Mouse (Mus musculus): ENCODE data around the gene Actn2. TPM values are rescaled to one million over a fixed set of nuclear protein-coding genes. Genes with fewer than 3 reads are reported as not detected.

Gene Actn2
- polyA plus RNA-seq, 1 experiment from 2014 or later = 199 TPM

DNA sequence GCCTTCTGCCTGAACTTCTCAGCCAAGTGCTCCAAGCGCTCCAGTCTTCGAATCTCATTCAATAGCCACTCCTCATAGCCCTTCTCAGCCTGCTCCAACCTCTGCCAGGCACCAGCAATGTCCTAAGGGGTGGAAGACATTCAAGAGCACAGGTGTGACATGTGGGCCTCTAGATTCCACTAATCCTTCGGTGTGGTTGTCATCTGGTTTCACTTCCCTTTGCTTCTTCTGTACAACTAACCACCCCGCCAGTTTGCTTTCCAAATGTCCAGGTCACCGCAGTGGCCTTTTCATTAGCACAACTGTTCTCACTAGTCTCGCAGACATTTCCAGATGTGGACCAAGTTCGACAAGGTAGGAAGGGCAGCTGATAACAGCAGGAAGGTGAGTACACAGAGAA lies 49.9 kb downstream of the Actn2 start:
- 84% methylated on average over 7 of the region's 7 CpGs for WGBS
- ATAC-seq (ENCODE audit: insufficient number of reproducible peaks, low FRiP score, low TSS enrichment, low read depth) = no peak

GRCm38 (mm10) chr13:12284528-12284927 lies 56.0 kb downstream of the Actn2 start:
- H3K36me3 ChIP-seq = no peaks in the 10 kb centered on the region
- H3K4me2 ChIP-seq (replicated peaks) = no peak overlapping the region
- WGBS = 88% methylated on average over 11 of the region's 11 CpGs
- H3K27ac ChIP-seq (replicated peaks) = no peak overlapping the region
- no peak for ATAC-seq (ENCODE audit: insufficient number of reproducible peaks, low FRiP score, low TSS enrichment, low read depth)
- no peak overlapping the region for H3K9ac ChIP-seq
- no peak overlapping the region for H3K4me3 ChIP-seq (replicated peaks)
- no peaks in the 10 kb centered on the region for H3K4me1 ChIP-seq
- H3K27me3 ChIP-seq = no peaks in the 10 kb centered on the region
- no peaks in the 10 kb centered on the region for H3K9me3 ChIP-seq (replicated peaks)

More for the DNA sequence above, 49.9 kb downstream of the Actn2 start:
- H3K9ac ChIP-seq = no peak overlapping the region
- H3K4me1 ChIP-seq = no peaks in the 10 kb centered on the region
- H3K9me3 ChIP-seq (replicated peaks) = no peaks in the 10 kb centered on the region
- no peak overlapping the region for H3K4me2 ChIP-seq (replicated peaks)
- no peak overlapping the region for H3K4me3 ChIP-seq (replicated peaks)
- H3K36me3 ChIP-seq = no peaks in the 10 kb centered on the region
- no peaks in the 10 kb centered on the region for H3K27me3 ChIP-seq
- no peak overlapping the region for H3K27ac ChIP-seq (replicated peaks)

- Histone ChIP-seq H3K9me3 (replicated peaks) (no peaks in the 10 kb centered on the region), H3K27ac (replicated peaks) (no peak overlapping the region), H3K4me3 (replicated peaks) (no peak overlapping the region), H3K9ac (no peak overlapping the region), H3K4me1 (no peaks in the 10 kb centered on the region), H3K27me3 (no peaks in the 10 kb centered on the region), H3K4me2 (replicated peaks) (no peak overlapping the region), H3K36me3 (no peaks in the 10 kb centered on the region)
- WGBS = 86% methylated on average over 3 of the region's 3 CpGs
- no peak for ATAC-seq (ENCODE audit: insufficient number of reproducible peaks, low FRiP score, low TSS enrichment, low read depth)
These were observed 56.7 kb downstream of the Actn2 start for GRCm38 (mm10) chr13:12283826-12284225.

- H3K27me3 ChIP-seq = no peaks in the 10 kb centered on the region
- H3K27ac ChIP-seq (replicated peaks) = no peak overlapping the region
- no peak for ATAC-seq (ENCODE audit: insufficient number of reproducible peaks, low FRiP score, low TSS enrichment, low read depth)
- WGBS = 75% methylated on average over 6 of the region's 6 CpGs
- no peaks in the 10 kb centered on the region for H3K4me1 ChIP-seq
- no peaks in the 10 kb centered on the region for H3K9me3 ChIP-seq (replicated peaks)
- no peak overlapping the region for H3K4me2 ChIP-seq (replicated peaks)
- no peak overlapping the region for H3K4me3 ChIP-seq (replicated peaks)
- no peak overlapping the region for H3K9ac ChIP-seq
- H3K36me3 ChIP-seq = no peaks in the 10 kb centered on the region
These were observed 65.8 kb downstream of the Actn2 start for GRCm38 (mm10) chr13:12274721-12275120.

- no peak overlapping the region for H3K4me3 ChIP-seq (replicated peaks)
- H3K4me1 ChIP-seq = no peaks in the 10 kb centered on the region
- H3K4me2 ChIP-seq (replicated peaks) = no peak overlapping the region
- no peak overlapping the region for H3K27ac ChIP-seq (replicated peaks)
- no peaks in the 10 kb centered on the region for H3K9me3 ChIP-seq (replicated peaks)
- H3K9ac ChIP-seq = no peak overlapping the region
- ATAC-seq (ENCODE audit: insufficient number of reproducible peaks, low FRiP score, low TSS enrichment, low read depth) = no peak
- no peaks in the 10 kb centered on the region for H3K27me3 ChIP-seq
- WGBS = 70% methylated on average over 4 of the region's 4 CpGs
- no peaks in the 10 kb centered on the region for H3K36me3 ChIP-seq
These were observed 66.3 kb downstream of the Actn2 start for GRCm38 (mm10) chr13:12274220-12274619.

DNA sequence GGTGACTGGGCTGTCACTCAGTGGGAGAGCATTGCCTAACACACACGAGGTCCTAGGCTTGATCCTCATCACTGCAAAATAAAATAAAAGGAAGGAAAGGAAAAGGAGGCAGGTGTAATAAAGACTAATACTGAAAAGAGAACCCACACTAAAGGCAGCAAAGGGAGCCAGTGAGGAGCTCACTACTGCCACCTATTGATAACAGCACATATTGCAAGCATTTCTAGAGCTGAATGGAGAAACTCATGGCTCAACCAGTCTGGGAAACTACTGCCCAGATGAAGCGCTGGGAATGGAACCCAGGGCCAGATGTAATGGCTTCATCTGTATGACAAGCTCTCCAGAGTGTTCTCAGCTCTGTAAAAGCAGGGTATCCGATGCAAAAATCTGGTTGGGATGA lies 67.6 kb downstream of the Actn2 start:
- no peaks in the 10 kb centered on the region for H3K4me1 ChIP-seq
- no peaks in the 10 kb centered on the region for H3K27me3 ChIP-seq
- 53% methylated on average over 3 of the region's 3 CpGs for WGBS
- H3K27ac ChIP-seq (replicated peaks) = no peak overlapping the region
- no peak overlapping the region for H3K4me2 ChIP-seq (replicated peaks)
- no peak for ATAC-seq (ENCODE audit: insufficient number of reproducible peaks, low FRiP score, low TSS enrichment, low read depth)
- H3K9me3 ChIP-seq (replicated peaks) = no peaks in the 10 kb centered on the region
- H3K36me3 ChIP-seq = no peaks in the 10 kb centered on the region
- H3K9ac ChIP-seq = no peak overlapping the region
- no peak overlapping the region for H3K4me3 ChIP-seq (replicated peaks)

DNA sequence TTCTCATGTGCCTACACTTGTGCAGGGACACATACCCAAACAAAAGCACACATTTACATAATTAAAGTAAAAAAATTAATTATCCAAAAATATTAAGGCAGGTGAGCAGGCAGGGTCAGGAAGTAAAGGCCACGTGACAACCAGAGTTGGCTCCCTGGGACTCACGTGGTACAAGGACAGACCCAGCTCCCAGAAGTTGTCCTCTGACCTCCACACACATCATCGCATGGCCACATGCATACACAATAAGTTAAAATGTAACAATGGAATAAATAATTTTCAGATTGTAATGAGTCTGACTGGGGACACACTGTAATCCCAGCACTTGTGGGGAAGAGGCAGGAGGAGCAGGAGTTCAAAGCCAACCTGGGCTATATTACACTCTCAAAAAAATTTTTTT lies 72.6 kb downstream of the Actn2 start:
- H3K27me3 ChIP-seq = no peaks in the 10 kb centered on the region
- H3K4me3 ChIP-seq (replicated peaks) = no peak overlapping the region
- WGBS = 86% methylated on average over 3 of the region's 3 CpGs
- ATAC-seq (ENCODE audit: insufficient number of reproducible peaks, low FRiP score, low TSS enrichment, low read depth) = no peak
- H3K4me1 ChIP-seq = no peaks in the 10 kb centered on the region
- no peak overlapping the region for H3K27ac ChIP-seq (replicated peaks)
- no peaks in the 10 kb centered on the region for H3K36me3 ChIP-seq
- no peak overlapping the region for H3K9ac ChIP-seq
- H3K9me3 ChIP-seq (replicated peaks) = no peaks in the 10 kb centered on the region
- H3K4me2 ChIP-seq (replicated peaks) = no peak overlapping the region

DNA sequence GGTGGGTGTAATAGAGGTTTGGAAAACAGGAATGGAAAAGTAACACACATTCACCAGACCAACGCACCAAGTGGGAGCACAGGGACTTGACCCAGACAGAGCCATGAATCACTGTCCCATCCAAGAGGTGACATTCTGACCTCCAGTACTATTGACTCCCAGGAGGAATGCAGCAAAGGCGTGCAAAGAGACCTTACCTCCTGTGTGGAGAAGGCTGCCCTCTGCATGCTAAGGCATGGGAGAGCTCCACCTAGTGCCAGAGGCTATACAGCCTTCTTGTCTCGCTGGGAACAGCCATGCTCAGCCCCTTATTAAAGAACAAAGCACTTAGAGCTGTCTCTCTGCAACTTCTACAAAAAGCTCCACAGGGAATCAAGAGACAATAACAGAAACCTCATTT lies 73.5 kb downstream of the Actn2 start:
- WGBS = 44% methylated on average over 3 of the region's 3 CpGs
- ATAC-seq (ENCODE audit: insufficient number of reproducible peaks, low FRiP score, low TSS enrichment, low read depth) = no peak
- H3K27me3 ChIP-seq = no peaks in the 10 kb centered on the region

GRCm38 (mm10) chr13:12263996-12264395 lies 76.6 kb downstream of the Actn2 start:
- ATAC-seq (ENCODE audit: insufficient number of reproducible peaks, low FRiP score, low TSS enrichment, low read depth) = no peak
- Histone ChIP-seq H3K9me3 (replicated peaks) (no peaks in the 10 kb centered on the region), H3K4me1 (no peaks in the 10 kb centered on the region), H3K9ac (no peak overlapping the region), H3K36me3 (no peaks in the 10 kb centered on the region), H3K27me3 (no peaks in the 10 kb centered on the region), H3K4me3 (replicated peaks) (no peak overlapping the region), H3K4me2 (replicated peaks) (no peak overlapping the region), H3K27ac (replicated peaks) (no peak overlapping the region)
- 72% methylated on average over 6 of the region's 6 CpGs for WGBS

More for the DNA sequence above, 73.5 kb downstream of the Actn2 start:
- no peaks in the 10 kb centered on the region for H3K36me3 ChIP-seq
- no peak overlapping the region for H3K4me3 ChIP-seq (replicated peaks)
- H3K9ac ChIP-seq = no peak overlapping the region
- no peak overlapping the region for H3K4me2 ChIP-seq (replicated peaks)
- no peaks in the 10 kb centered on the region for H3K4me1 ChIP-seq
- no peak overlapping the region for H3K27ac ChIP-seq (replicated peaks)
- no peaks in the 10 kb centered on the region for H3K9me3 ChIP-seq (replicated peaks)

DNA sequence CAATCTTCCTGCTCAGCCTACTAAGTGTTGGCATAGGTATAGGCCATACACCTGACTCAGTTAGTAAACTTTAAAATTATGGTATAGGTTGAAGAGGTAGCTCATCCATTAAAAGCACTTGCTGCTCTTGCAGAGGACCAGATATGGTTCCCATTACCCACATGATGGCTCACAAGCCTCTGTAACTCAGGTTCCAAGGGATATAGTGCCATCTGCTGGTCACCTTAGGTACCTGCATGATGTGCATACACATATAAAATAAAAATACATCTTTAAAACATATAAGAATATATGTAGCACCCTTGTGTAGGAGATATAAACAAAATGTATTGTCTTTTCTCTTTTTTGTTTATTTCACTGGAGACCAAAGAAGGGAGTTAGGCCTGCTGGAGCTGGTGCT lies 79.1 kb downstream of the Actn2 start:
- ATAC-seq (ENCODE audit: insufficient number of reproducible peaks, low FRiP score, low TSS enrichment, low read depth) = no peak
- no peak overlapping the region for H3K9ac ChIP-seq
- H3K4me1 ChIP-seq = peaks cover 6% of the 10 kb centered on the region; the same call in 1 of the 2 replicates
- H3K27me3 ChIP-seq = no peaks in the 10 kb centered on the region
- no peak overlapping the region for H3K4me3 ChIP-seq (replicated peaks)
- H3K4me2 ChIP-seq (replicated peaks) = no peak overlapping the region
- H3K27ac ChIP-seq (replicated peaks) = no peak overlapping the region
- no peaks in the 10 kb centered on the region for H3K9me3 ChIP-seq (replicated peaks)
- no peaks in the 10 kb centered on the region for H3K36me3 ChIP-seq

DNA sequence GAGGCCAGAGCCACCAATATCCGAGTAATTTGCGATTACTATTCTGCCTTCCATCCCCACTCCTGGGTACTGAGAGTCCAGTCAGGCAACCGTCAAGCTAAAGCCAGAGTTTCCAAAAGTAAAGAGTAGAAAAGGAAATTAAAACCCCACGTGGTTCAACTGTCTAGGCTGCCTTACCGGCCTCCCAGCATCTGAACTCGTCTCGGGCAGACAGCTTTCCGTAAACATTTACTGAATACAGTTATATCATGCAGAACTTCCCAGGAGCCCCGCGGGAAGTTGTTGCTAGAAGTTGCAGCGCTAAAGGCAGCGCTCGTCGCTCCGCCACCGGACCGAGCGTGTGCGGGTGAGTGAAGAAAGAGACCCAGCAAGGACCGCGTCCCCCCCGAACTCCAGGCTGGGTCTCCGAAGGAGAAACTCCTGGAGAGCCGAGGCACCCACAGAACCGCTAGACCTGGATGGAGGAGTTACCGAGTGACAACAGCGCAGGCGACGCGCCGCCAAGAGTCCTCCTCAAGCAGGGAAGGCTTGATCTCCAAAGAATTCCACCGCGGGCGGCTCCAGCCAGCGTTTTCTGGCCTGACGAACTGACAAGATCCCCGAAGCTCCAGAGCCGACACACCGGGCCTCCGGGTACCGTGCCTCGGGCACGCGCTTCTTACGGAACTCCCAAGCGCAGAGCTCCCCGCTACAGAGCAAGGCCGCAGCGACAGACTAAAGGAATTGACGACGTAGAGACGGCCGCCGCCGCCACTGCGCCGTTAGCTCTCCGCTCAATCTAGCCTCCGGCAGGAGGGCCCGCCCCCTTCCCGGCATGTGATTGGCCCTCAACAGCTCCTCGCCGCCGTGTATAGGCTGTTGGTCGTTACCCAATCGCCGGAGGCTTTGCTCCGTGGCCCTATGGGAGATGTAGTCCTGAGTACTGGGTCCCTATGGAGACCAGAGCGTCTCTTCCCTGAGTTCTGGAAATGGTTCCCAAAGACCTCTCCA lies 82.9 kb downstream of the Actn2 start, which contains the start of gene Mtr:
TSS of gene Mtr (minus strand) at position 723 of the 990 bp plus-strand sequence.
- H3K36me3 ChIP-seq = 0 out of 2 replicates have a peak, but pooled peaks cover 4% of the 10 kb centered on the region
- H3K27ac ChIP-seq (replicated peaks) = peak within 1 kb of the TSS; percentile 93
- no peaks in the 10 kb centered on the region for H3K27me3 ChIP-seq
- peak within 1 kb of the TSS; percentile 56 for H3K4me2 ChIP-seq (replicated peaks)
- H3K4me1 ChIP-seq = peaks cover 9% of the 10 kb centered on the region; the same call in 1 of the 2 replicates
- peak within 1 kb of the TSS; percentile 67 for H3K4me3 ChIP-seq (replicated peaks)
- peak; percentile 99 for ATAC-seq (ENCODE audit: insufficient number of reproducible peaks, low FRiP score, low TSS enrichment, low read depth)
- peak within 1 kb of the TSS; percentile 69 for H3K9ac ChIP-seq
- H3K9me3 ChIP-seq (replicated peaks) = no peaks in the 10 kb centered on the region
- WGBS = under 1% methylated on average over 69 of the region's 69 CpGs
